Mouse (Mus musculus) hindbrain, embryonic 10.5 days (tissue): ENCODE data around the gene Rasl11b. TPM values are rescaled to one million over a fixed set of nuclear protein-coding genes. Genes with fewer than 3 reads are reported as not detected.

Experiments used
- DNase-seq: peaks from one replicate; pipeline ENCODE4 v3.0.0-alpha.2; 2017; ENCODE audit warnings: low spot score
- H3K27ac ChIP-seq: fragments of 300-500 bp; sonication (generic); 2 replicates; pipeline ENCODE4 v1.5.1; 2016; ENCODE audit warnings: mild to moderate bottlenecking, moderate library complexity
- H3K27me3 ChIP-seq: fragments of 300-500 bp; sonication (generic); 2 replicates; pipeline ENCODE4 v1.6.1; 2016; ENCODE audit warnings: mild to moderate bottlenecking; ENCODE audit not compliant: poor library complexity, insufficient read depth, severe bottlenecking
- H3K36me3 ChIP-seq: fragments of 300-500 bp; sonication (generic); 2 replicates; pipeline ENCODE4 v1.6.1; 2016; ENCODE audit warnings: mild to moderate bottlenecking, moderate library complexity
- H3K4me1 ChIP-seq: fragments of 300-500 bp; sonication (generic); replicated peaks from 2 replicates; pipeline ENCODE4 v1.6.1; 2016; ENCODE audit warnings: mild to moderate bottlenecking
- H3K4me3 ChIP-seq: fragments of 300-500 bp; sonication (generic); 2 replicates; pipeline ENCODE4 v1.5.1; 2016; ENCODE audit warnings: mild to moderate bottlenecking, moderate library complexity
- H3K9me3 ChIP-seq: fragments of 300-500 bp; sonication (generic); 2 replicates; pipeline ENCODE4 v1.6.1; 2016; ENCODE audit warnings: mild to moderate bottlenecking, moderate library complexity
- WGBS: fragments of 180-500 bp; shearing (Covaris S2); methylation state at CpG from one replicate; pipeline ENCODE4 v1.1.7; 2016; 5-methylcytosine and 5-hydroxymethylcytosine counted together
- polyA plus RNA-seq: library from polyadenylated mRNA; unstranded; fragments of >200 nt; fragmentation: Nextera tagmentation; extraction: Ambion mirVana; gene quantifications from 2 replicates; pipeline ENCODE4 v1.2.1, GENCODE M21; 2016

Rasl11b gene
- polyA plus RNA-seq, 1 experiment from 2014 or later: 30.5 TPM

- H3K27me3 ChIP-seq: no peaks in the 10 kb centered on the region
- no peak overlapping the region for H3K27ac ChIP-seq
- no peaks in the 10 kb centered on the region for H3K36me3 ChIP-seq
- DNase-seq: no peak
- H3K4me3 ChIP-seq: no peak overlapping the region
- 93% methylated on average over 5 of the region's 5 CpGs for WGBS
- H3K9me3 ChIP-seq: no peaks in the 10 kb centered on the region
- H3K4me1 ChIP-seq: peaks cover 28% of the 10 kb centered on the region
Observed at GRCm38 (mm10) chr5:74226183-74226582, 31.1 kb downstream of the Rasl11b start.

DNA sequence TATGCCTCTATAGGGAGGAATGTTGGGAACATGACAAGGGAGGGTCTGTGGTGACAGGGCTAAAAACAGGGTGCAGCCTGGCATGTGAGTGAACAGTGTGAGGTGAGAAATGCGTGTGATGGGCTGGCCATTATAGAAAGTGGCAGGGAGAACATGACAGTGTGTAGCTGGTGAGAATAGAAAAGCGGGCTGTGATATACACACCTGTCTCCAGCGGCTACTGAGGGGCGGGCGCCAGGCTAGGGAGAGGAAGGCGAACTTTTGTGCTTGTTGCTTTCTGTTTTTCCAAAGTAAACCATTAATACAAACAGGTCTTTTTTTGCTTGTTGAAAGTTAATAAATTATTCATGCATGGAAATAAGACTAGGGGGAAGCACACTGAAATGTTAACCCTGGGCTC, 32.3 kb downstream of the Rasl11b start:
- Histone ChIP-seq H3K9me3 (no peaks in the 10 kb centered on the region), H3K4me1 (peaks cover 36% of the 10 kb centered on the region), H3K27me3 (no peaks in the 10 kb centered on the region), H3K36me3 (no peaks in the 10 kb centered on the region), H3K27ac (no peak overlapping the region), H3K4me3 (no peak overlapping the region)
- WGBS: 91% methylated on average over 6 of the region's 6 CpGs
- DNase-seq: no peak

DNA sequence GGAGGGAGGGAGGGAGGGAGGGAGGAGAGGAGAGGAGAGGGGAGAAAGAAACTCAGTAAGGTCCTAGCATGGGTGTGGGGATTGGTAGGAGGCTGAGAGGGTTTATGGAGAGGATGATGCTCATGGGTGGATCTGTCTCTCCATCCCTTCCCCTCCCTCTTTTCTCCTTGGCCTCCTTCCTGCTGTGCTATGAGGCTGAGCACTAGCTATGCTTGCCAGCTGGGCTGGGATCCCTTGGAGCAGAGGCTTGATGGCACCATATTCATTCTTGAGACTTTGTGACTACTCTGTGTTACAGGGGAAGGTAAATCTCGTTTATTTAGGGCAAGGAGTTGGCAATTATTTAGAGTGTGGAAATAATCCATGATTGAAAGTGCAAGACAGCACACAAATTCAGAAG, 33.9 kb downstream of the Rasl11b start:
- H3K36me3 ChIP-seq: no peaks in the 10 kb centered on the region

DNA sequence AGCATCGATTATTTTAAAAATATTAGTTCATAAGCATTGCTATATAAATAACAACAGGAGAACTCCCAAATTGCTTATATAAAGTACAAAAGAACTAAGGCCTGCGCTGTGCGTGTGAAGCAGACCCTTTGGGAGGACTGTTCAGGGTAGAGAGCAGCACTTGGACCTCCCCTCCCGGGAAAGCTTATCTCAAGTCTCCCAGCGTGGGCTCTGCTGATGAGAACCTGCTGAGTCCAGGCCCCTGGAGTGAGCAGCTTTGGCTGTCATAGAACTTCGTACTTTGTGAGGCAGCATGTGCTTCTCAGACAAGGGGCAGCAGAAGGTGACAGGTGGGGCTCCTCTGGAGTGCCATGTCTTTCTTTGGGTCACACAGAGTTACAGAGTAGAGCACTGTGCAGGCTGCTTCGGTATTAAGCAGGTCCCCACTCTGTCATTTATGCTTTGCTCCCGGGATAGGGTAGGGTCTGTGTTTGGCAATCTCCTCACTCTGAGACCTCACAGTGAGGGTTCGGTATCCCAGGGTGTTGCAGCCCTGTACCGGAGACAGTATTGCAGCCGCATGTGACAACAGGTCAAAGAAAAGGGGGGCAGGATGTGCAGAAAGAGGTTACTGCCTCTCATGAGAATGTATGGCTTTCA, 34.8 kb downstream of the Rasl11b start:
- 52% methylated on average over 11 of the region's 11 CpGs for WGBS
- Histone ChIP-seq H3K9me3 (no peaks in the 10 kb centered on the region), H3K27ac (peak overlapping the region; percentile 66), H3K4me1 (peaks cover 32% of the 10 kb centered on the region), H3K4me3 (no peak overlapping the region), H3K36me3 (no peaks in the 10 kb centered on the region), H3K27me3 (no peaks in the 10 kb centered on the region)
- DNase-seq: no peak

More for the DNA sequence above, 33.9 kb downstream of the Rasl11b start:
- Histone ChIP-seq H3K27ac (no peak overlapping the region), H3K4me1 (peaks cover 32% of the 10 kb centered on the region), H3K9me3 (no peaks in the 10 kb centered on the region), H3K27me3 (no peaks in the 10 kb centered on the region), H3K4me3 (no peak overlapping the region)
- WGBS: 70% methylated on average over 1 of the region's 1 CpGs
- DNase-seq: no peak

- Histone ChIP-seq H3K9me3 (no peaks in the 10 kb centered on the region), H3K4me1 (peaks cover 32% of the 10 kb centered on the region), H3K27me3 (no peaks in the 10 kb centered on the region), H3K36me3 (no peaks in the 10 kb centered on the region), H3K27ac (no peak overlapping the region; the same call in 1 of the 2 replicates), H3K4me3 (no peak overlapping the region)
- WGBS: 31% methylated on average over 2 of the region's 2 CpGs
- no peak for DNase-seq
Observed at GRCm38 (mm10) chr5:74230525-74230924, 35.4 kb downstream of the Rasl11b start.

DNA sequence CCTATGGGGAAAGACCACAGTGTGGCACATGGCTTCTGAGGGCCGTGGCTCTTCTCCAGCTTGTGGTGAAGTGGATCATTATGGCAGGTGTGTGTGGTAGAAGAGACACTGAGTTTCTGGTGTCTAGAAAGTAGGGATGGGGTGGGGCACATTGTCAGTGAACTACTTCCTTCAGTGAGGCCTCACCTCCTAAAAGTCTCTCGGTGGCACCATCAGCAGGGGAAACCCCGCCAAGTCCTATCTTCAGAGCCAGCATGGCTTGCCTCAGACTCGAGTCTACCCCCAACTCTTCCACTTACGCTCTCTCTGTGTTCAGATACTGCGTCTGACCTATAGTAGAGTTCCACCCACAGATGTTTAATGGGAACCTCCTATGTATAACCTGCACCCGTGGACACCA, 38.7 kb downstream of the Rasl11b start:
- H3K9me3 ChIP-seq: no peaks in the 10 kb centered on the region
- 88% methylated on average over 7 of the region's 7 CpGs for WGBS
- no peak overlapping the region for H3K4me3 ChIP-seq
- no peak for DNase-seq
- no peaks in the 10 kb centered on the region for H3K27me3 ChIP-seq
- no peaks in the 10 kb centered on the region for H3K36me3 ChIP-seq
- peaks cover 31% of the 10 kb centered on the region for H3K4me1 ChIP-seq
- no peak overlapping the region for H3K27ac ChIP-seq

- no peaks in the 10 kb centered on the region for H3K27me3 ChIP-seq
- H3K27ac ChIP-seq: no peak overlapping the region
- H3K4me1 ChIP-seq: peaks cover 34% of the 10 kb centered on the region
- no peaks in the 10 kb centered on the region for H3K36me3 ChIP-seq
- DNase-seq: no peak
- H3K9me3 ChIP-seq: no peaks in the 10 kb centered on the region
- WGBS: 87% methylated on average over 1 of the region's 1 CpGs
- H3K4me3 ChIP-seq: no peak overlapping the region
Observed at GRCm38 (mm10) chr5:74239369-74239768, 44.3 kb downstream of the Rasl11b start.

DNA sequence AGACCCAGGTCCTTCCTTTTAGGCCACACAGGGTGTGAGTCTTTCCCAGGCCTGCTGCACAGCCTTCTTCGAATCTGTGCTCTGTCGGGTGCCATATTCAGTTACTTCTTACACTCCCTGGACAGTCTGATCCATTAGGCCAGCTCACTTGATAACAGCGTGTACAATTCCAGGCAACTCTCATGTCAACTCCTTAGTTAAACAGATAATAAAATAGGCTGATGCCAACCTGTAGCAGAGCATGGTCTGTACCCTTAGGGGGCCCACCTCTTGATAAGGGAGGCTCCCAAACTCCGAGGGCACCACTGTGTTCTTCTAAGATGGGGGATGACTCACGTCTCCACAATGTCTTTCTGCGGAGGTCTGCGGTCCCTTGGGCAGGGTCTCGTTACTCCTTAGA, 45.2 kb downstream of the Rasl11b start:
- WGBS: 73% methylated on average over 8 of the region's 8 CpGs
- Histone ChIP-seq H3K36me3 (no peaks in the 10 kb centered on the region), H3K4me3 (no peak overlapping the region), H3K4me1 (peaks cover 34% of the 10 kb centered on the region), H3K27ac (peak overlapping the region; percentile 50; the same call in 1 of the 2 replicates), H3K9me3 (no peaks in the 10 kb centered on the region), H3K27me3 (no peaks in the 10 kb centered on the region)
- DNase-seq: no peak

GRCm38 (mm10) chr5:74240926-74241680, 46.0 kb downstream of the Rasl11b start:
- H3K27me3 ChIP-seq: no peaks in the 10 kb centered on the region
- peak overlapping the region; percentile 50; the same call in 1 of the 2 replicates for H3K27ac ChIP-seq
- no peak overlapping the region for H3K4me3 ChIP-seq
- H3K36me3 ChIP-seq: no peaks in the 10 kb centered on the region
- DNase-seq: no peak
- H3K4me1 ChIP-seq: peaks cover 36% of the 10 kb centered on the region
- no peaks in the 10 kb centered on the region for H3K9me3 ChIP-seq
- WGBS: 49% methylated on average over 13 of the region's 13 CpGs

DNA sequence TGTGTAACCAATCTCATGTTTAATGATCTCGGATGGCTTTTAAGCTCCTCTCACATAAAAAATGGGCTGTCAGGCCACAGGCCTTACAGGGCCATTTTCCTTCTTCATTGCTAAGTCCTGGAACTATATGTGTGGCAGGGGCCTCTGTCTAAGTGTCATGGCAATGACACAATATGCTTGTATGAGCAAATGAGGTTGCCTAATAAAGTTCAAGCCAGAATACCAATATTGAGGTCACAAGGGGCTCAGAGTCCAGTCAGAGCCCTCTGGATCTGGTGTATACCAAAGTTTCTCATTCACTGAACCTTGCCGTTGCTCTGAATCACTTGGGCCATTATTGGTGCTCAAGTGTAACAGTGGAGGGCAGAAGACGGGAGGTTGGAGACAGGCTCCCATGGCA, 47.6 kb downstream of the Rasl11b start:
- WGBS: 74% methylated on average over 3 of the region's 3 CpGs
- Histone ChIP-seq H3K27me3 (no peaks in the 10 kb centered on the region), H3K27ac (peak overlapping the region; percentile 56; the same call in 1 of the 2 replicates), H3K9me3 (no peaks in the 10 kb centered on the region), H3K36me3 (no peaks in the 10 kb centered on the region), H3K4me3 (no peak overlapping the region), H3K4me1 (peaks cover 48% of the 10 kb centered on the region)
- no peak for DNase-seq

GRCm38 (mm10) chr5:74244406-74245019, 49.4 kb downstream of the Rasl11b start:
- H3K4me3 ChIP-seq: no peak overlapping the region
- no peak for DNase-seq
- no peaks in the 10 kb centered on the region for H3K36me3 ChIP-seq
- H3K4me1 ChIP-seq: peaks cover 48% of the 10 kb centered on the region
- no peaks in the 10 kb centered on the region for H3K9me3 ChIP-seq
- H3K27ac ChIP-seq: no peak overlapping the region
- 92% methylated on average over 14 of the region's 14 CpGs for WGBS
- H3K27me3 ChIP-seq: no peaks in the 10 kb centered on the region

GRCm38 (mm10) chr5:74245641-74246145, 50.6 kb downstream of the Rasl11b start:
- H3K9me3 ChIP-seq: no peaks in the 10 kb centered on the region
- H3K36me3 ChIP-seq: no peaks in the 10 kb centered on the region
- no peak overlapping the region for H3K27ac ChIP-seq
- no peak overlapping the region for H3K4me3 ChIP-seq
- H3K27me3 ChIP-seq: no peaks in the 10 kb centered on the region
- peaks cover 48% of the 10 kb centered on the region for H3K4me1 ChIP-seq
- 93% methylated on average over 8 of the region's 8 CpGs for WGBS
- DNase-seq: no peak

- Histone ChIP-seq H3K4me1 (peaks cover 48% of the 10 kb centered on the region), H3K36me3 (no peaks in the 10 kb centered on the region), H3K27me3 (no peaks in the 10 kb centered on the region), H3K27ac (peak overlapping the region; percentile 29; the same call in 1 of the 2 replicates), H3K9me3 (no peaks in the 10 kb centered on the region), H3K4me3 (no peak overlapping the region)
- DNase-seq: no peak
- 67% methylated on average over 4 of the region's 4 CpGs for WGBS
Observed at GRCm38 (mm10) chr5:74246453-74246852, 51.4 kb downstream of the Rasl11b start.
